Mouse (Mus musculus) retina, embryonic 14.5 days (tissue): ENCODE data around the gene Gm49630.
"Not testable (repeated sequence)": the region's sequence is repeated elsewhere in the genome, so short reads cannot be mapped to it uniquely, and the experiment has no call there.

Source experiments
- DNase-seq: peaks from one replicate; pipeline ENCODE4 v3.0.0-alpha.2; 2015; ENCODE audit warnings: low spot score

The Gm49630 gene

GRCm38 (mm10) chr17:7371879-7372278 is at the start of gene Gm49630:
Gene Gm49630 (minus strand): TSS chr17:7371979.
- not testable (repeated sequence) for DNase-seq

- DNase-seq, result not testable (repeated sequence)
Measured at GRCm38 (mm10) chr17:7420191-7420973, 48.6 kb upstream of the Gm49630 start.

- DNase-seq, result not testable (repeated sequence)
Measured at GRCm38 (mm10) chr17:7414601-7415310, 43.0 kb upstream of the Gm49630 start.

DNA sequence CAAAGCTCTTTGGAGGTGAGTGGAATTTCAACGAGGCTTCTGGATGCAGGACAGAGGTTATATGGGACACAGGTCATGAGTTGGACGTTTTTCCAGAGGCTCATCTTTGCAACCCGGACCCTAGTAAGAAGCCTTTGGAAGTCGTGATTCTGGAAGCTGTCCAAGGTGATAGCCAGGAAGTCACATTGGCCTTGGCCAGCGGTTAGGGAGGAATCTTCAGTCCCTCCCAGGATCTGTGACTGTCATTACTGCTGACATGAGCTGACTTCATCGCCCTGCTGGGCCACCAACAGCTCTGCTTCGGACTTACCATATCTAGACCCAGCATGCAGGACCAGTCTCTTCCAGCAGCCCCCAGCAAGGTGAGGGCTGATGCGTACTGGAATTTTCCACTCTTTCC is 41.6 kb upstream of the Gm49630 start:
- not testable (repeated sequence) for DNase-seq

GRCm38 (mm10) chr17:7399770-7400169 is 28.0 kb upstream of the Gm49630 start:
- DNase-seq, result not testable (repeated sequence)

DNA sequence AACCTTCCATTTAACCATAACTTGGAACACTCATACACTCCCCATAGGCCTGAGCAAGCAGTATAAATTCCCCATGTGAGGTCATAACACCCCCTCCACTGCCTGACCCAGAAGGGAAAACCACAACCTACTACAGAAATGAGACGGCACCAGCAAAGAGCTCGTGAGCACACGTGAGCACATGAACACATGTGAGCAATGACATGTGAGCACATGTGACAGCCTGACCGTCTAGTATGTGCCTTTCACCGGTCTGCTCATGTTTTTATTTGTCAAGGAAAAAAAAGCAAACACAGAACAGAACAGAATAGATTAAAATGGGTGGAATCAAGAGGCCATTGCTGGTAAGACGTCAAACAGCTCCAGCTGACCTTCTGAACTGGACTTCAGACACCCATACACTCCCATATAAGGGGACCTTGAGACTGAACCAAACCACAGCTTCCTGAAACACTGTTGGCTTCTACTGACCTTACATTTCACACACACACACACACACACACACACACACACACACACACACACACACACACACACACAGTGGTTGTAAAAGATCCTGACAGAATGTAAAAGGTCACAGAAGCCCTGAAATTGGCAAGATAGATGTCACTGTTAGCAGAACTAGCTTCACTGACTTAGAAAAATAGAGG is 26.5 kb upstream of the Gm49630 start:
- not testable (repeated sequence) for DNase-seq

- DNase-seq, result peak; percentile 24
Measured at GRCm38 (mm10) chr17:7397079-7397478, 25.3 kb upstream of the Gm49630 start.

DNA sequence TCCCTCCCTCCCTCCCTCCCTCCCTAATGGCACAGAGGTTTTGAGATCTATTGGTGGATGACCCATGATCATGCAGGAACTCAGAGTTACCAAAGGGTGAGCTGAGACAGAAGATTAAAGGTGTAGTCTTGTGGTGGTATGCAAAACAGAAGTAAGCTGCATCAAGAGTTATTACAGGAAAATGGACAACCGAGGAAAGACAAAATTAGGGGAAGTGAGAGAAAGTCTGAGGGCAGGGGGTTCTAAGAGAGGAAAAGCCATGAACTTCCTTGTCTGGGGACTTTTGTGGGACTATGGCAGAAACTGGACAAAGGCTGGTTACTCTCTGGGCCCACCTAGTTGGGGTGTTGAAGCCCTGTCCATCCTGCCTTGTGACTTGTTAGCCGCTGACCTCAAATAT is 24.5 kb upstream of the Gm49630 start:
- DNase-seq, result not testable (repeated sequence)

- not testable (repeated sequence) for DNase-seq
Measured at GRCm38 (mm10) chr17:7395671-7396070, 23.9 kb upstream of the Gm49630 start.

- not testable (repeated sequence) for DNase-seq
Measured at GRCm38 (mm10) chr17:7395116-7395515, 23.3 kb upstream of the Gm49630 start.

DNA sequence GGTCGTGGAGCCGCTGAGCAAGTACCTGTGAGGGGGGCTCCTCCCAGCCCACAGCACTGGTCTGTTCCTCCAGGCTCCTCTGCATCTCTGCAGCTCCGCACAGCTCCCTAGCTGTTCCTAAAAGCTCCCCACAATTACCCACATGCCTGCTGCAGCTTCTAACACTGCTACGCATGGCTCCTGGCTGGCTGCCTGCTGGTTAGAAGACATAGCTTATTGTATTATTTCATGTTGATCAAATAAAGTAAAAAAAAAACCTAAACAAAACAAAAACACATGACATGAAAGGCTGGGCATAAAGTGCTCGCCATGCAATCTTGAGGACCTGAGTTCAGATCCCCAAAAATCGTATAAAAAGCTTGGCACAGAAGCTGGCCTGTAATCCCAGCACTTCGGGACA is 18.1 kb upstream of the Gm49630 start:
- not testable (repeated sequence) for DNase-seq

DNA sequence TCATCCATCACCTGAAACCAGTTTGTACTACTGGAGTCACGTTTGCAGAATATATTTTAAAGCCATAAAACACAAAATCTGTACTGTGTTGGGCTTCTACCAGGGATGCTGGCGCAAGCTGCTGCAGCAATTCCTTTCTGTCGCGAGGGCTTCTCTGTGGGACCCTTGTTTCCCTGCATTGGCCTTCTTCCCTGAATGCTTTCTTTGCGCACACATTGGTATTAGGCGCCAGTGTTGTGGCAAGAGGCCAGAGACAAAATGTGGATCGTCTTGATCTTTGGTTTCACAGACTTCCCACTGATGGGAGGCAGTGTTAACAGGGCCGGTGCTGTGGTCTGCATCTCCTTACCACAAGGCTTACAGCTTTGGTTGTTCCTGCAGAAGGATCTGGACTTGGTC is 17.2 kb upstream of the Gm49630 start:
- DNase-seq, result not testable (repeated sequence)

GRCm38 (mm10) chr17:7388341-7388957 is 16.7 kb upstream of the Gm49630 start:
- DNase-seq, result not testable (repeated sequence)

GRCm38 (mm10) chr17:7386016-7386415 is 14.2 kb upstream of the Gm49630 start:
- peak; percentile 15 for DNase-seq

DNA sequence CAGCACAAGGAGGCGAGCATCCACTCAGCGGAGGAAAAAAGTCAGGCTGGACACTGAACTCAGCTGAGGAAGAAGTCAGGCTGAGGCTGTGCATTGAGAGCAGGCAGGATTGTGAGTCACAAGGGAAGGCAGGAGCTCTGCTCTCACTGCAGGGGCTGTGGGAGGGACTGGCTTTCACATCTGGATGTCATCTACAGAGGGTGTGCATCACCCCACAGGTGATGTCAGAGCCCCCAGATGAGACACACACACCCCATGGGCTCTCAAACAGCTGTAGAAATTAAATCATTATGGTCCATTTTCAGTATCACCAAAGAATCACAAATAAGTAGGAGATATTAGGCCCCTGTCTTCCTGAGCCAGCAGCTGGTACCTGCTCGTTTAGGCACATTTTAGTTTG is 13.6 kb upstream of the Gm49630 start, which contains the start of gene Unc93a2:
Gene Unc93a2 (minus strand): TSS at position 101 of the 400 bp plus-strand sequence.
- DNase-seq, result not testable (repeated sequence)

- not testable (repeated sequence) for DNase-seq
Measured at GRCm38 (mm10) chr17:7383167-7384143, 11.7 kb upstream of the Gm49630 start.

GRCm38 (mm10) chr17:7382711-7383110 is 10.9 kb upstream of the Gm49630 start:
- DNase-seq, result not testable (repeated sequence)

DNA sequence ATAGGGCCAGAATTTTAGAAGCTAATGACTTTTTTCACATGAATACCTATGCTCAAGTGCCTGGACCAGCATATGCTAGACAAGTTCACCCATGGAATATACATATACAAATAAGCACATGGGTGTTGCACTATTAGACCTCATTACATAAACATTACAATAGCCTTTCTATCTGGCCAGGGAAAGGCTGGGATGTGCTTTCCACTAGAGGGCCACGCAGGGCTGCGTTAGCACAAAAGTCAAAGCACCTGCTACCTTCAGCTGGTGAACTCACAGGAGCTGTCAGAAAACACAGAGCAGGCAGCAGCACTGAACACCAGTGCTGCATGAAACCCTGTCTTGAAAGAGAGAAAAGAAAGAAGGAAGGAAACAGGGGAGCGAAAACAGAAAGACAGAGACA is 6.1 kb upstream of the Gm49630 start:
- not testable (repeated sequence) for DNase-seq

- DNase-seq, result not testable (repeated sequence)
Measured at GRCm38 (mm10) chr17:7376951-7377700, 5.3 kb upstream of the Gm49630 start.

DNA sequence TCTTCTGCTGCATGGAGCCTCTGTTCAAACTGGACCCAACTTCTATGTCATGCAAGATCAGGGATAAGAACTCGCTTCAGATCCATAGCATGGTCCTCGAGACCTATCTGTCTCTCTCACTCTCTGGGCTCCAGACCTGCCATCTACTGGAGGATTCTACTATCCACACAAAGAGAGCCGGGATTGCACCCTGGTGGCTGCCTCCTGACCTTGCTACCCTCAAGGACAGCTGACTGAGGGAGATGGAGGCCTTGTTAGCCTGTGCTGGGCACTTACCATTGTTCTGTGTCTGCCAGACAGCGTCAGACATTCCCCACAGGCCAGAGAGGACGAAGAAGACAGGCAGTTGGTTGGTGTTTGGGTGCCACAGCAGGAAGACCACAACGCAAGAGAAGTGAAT is 2.4 kb downstream of the Gm49630 start:
- not testable (repeated sequence) for DNase-seq
